Mouse (Mus musculus) kidney, embryonic 16.5 days (tissue): ENCODE measurements around the gene Rps6kl1. TPM values are rescaled to one million over a fixed set of nuclear protein-coding genes. Genes with fewer than 3 reads are reported as not detected.
A peak's percentile ranks its signal among the peaks of the same experiment; 100 is the strongest.

ENCODE experiments used
- ATAC-seq: fragments of 200-750 bp; cut with Nextera tagmentation; 2 replicates; pipeline ENCODE4 v1.8.0; 2017; ENCODE audit warnings: moderate TSS enrichment; ENCODE audit not compliant: low FRiP score, low TSS enrichment
- H3K27ac ChIP-seq: fragments of 300-500 bp; sonication (generic); 2 replicates; pipeline ENCODE4 v1.5.1; 2014; ENCODE audit warnings: low read length
- H3K27me3 ChIP-seq: fragments of 300-500 bp; sonication (generic); 2 replicates; pipeline ENCODE4 v1.6.1; 2014; ENCODE audit warnings: low read length, control low read depth, mixed read lengths; ENCODE audit not compliant: insufficient read depth
- H3K36me3 ChIP-seq: fragments of 300-500 bp; sonication (generic); 2 replicates; pipeline ENCODE4 v1.6.1; 2014; ENCODE audit warnings: low read length, control low read depth, mixed read lengths; ENCODE audit not compliant: insufficient read depth
- H3K4me1 ChIP-seq: fragments of 300-500 bp; sonication (generic); 2 replicates; pipeline ENCODE4 v1.6.1; 2014; ENCODE audit warnings: low read length, control low read depth, mixed read lengths; ENCODE audit not compliant: insufficient read depth
- H3K4me2 ChIP-seq: fragments of 300-500 bp; sonication (generic); replicated peaks from 2 replicates; pipeline ENCODE4 v1.6.1; 2014; ENCODE audit warnings: low read depth, low read length
- H3K4me3 ChIP-seq: fragments of 300-500 bp; sonication (generic); 2 replicates; pipeline ENCODE4 v1.5.1; 2014; ENCODE audit warnings: mild to moderate bottlenecking, low read length
- H3K9ac ChIP-seq: fragments of 300-500 bp; sonication (generic); replicated peaks from 2 replicates; pipeline ENCODE4 v1.6.1; 2014; ENCODE audit warnings: low read length
- H3K9me3 ChIP-seq: fragments of 300-500 bp; sonication (generic); 2 replicates; pipeline ENCODE4 v1.6.1; 2016; ENCODE audit warnings: low read length, control low read depth
- WGBS: fragments of 180-500 bp; shearing (Covaris S2); extraction: QIAGEN DNeasy Blood & Tissue Kit; methylation state at CpG from one replicate; pipeline ENCODE4 v1.1.7; 2014; 5-methylcytosine and 5-hydroxymethylcytosine counted together
- polyA plus RNA-seq: library from polyadenylated mRNA; unstranded; fragments of >200 nt; fragmentation: Nextera tagmentation; extraction: Ambion mirVana; gene quantifications from 2 replicates; pipeline ENCODE4 v1.2.1, GENCODE M21; 2015

The Rps6kl1 gene
- polyA plus RNA-seq, 1 experiment from 2014 or later = 0.86 TPM

- peak within 1 kb of the TSS; percentile 38 for H3K4me3 ChIP-seq
- peak within 1 kb of the TSS; percentile 8 for H3K27ac ChIP-seq
- peaks cover 42% of the 10 kb centered on the region for H3K4me1 ChIP-seq
- H3K9me3 ChIP-seq = no peaks in the 10 kb centered on the region
- H3K9ac ChIP-seq = peak within 1 kb of the TSS; percentile 42
- peaks cover 3% of the 10 kb centered on the region; the same call in 1 of the 2 replicates for H3K27me3 ChIP-seq
- ATAC-seq = no peak
- peak within 1 kb of the TSS; percentile 53 for H3K4me2 ChIP-seq
- no peaks in the 10 kb centered on the region for H3K36me3 ChIP-seq
- WGBS = 74% methylated on average over 10 of the region's 10 CpGs
Measured at GRCm38 (mm10) chr12:85177740-85178239, 26.7 kb upstream of the Rps6kl1 start, which contains the start of gene Pgf. Gene Pgf (minus strand): TSS chr12:85177790.

GRCm38 (mm10) chr12:85176846-85177523 is 25.9 kb upstream of the Rps6kl1 start:
- Histone ChIP-seq H3K4me3 (peak overlapping the region; percentile 38), H3K36me3 (no peaks in the 10 kb centered on the region), H3K9ac (peak overlapping the region; percentile 42), H3K9me3 (no peaks in the 10 kb centered on the region), H3K27me3 (no peaks in the 10 kb centered on the region), H3K4me1 (peaks cover 37% of the 10 kb centered on the region), H3K27ac (peak overlapping the region; percentile 8; the same call in 1 of the 2 replicates), H3K4me2 (peak overlapping the region; percentile 53)
- 2% methylated on average over 32 of the region's 32 CpGs for WGBS
- ATAC-seq = peak; percentile 36; the same call in 1 of the 2 replicates

GRCm38 (mm10) chr12:85175926-85176845 is 25.1 kb upstream of the Rps6kl1 start:
- WGBS = 6% methylated on average over 11 of the region's 11 CpGs
- Histone ChIP-seq H3K4me3 (peak overlapping the region; percentile 38), H3K9me3 (no peaks in the 10 kb centered on the region), H3K27me3 (no peaks in the 10 kb centered on the region), H3K9ac (peak overlapping the region; percentile 42), H3K36me3 (no peaks in the 10 kb centered on the region), H3K4me2 (peak overlapping the region; percentile 53), H3K4me1 (peaks cover 31% of the 10 kb centered on the region), H3K27ac (peak overlapping the region; percentile 8)
- ATAC-seq = peak; percentile 72

GRCm38 (mm10) chr12:85175087-85175675 is 24.1 kb upstream of the Rps6kl1 start:
- H3K4me3 ChIP-seq = peak overlapping the region; percentile 38
- H3K4me1 ChIP-seq = peaks cover 31% of the 10 kb centered on the region
- peak overlapping the region; percentile 42 for H3K9ac ChIP-seq
- peak overlapping the region; percentile 53 for H3K4me2 ChIP-seq
- H3K9me3 ChIP-seq = no peaks in the 10 kb centered on the region
- 31% methylated on average over 16 of the region's 16 CpGs for WGBS
- H3K36me3 ChIP-seq = no peaks in the 10 kb centered on the region
- no peaks in the 10 kb centered on the region for H3K27me3 ChIP-seq
- peak overlapping the region; percentile 29; the same call in 1 of the 2 replicates for H3K27ac ChIP-seq
- no peak for ATAC-seq

- no peak overlapping the region for H3K4me3 ChIP-seq
- H3K27me3 ChIP-seq = no peaks in the 10 kb centered on the region
- H3K4me1 ChIP-seq = peaks cover 38% of the 10 kb centered on the region
- no peak overlapping the region for H3K27ac ChIP-seq
- ATAC-seq = no peak
- H3K36me3 ChIP-seq = no peaks in the 10 kb centered on the region
- H3K4me2 ChIP-seq = no peak overlapping the region
- no peaks in the 10 kb centered on the region for H3K9me3 ChIP-seq
- no peak overlapping the region; the same call in 1 of the 2 replicates for H3K9ac ChIP-seq
- 73% methylated on average over 7 of the region's 7 CpGs for WGBS
Measured at GRCm38 (mm10) chr12:85174016-85174415, 23.0 kb upstream of the Rps6kl1 start.

GRCm38 (mm10) chr12:85170948-85171307 is 19.9 kb upstream of the Rps6kl1 start:
- Histone ChIP-seq H3K9me3 (no peaks in the 10 kb centered on the region), H3K27me3 (no peaks in the 10 kb centered on the region), H3K4me3 (no peak overlapping the region), H3K9ac (no peak overlapping the region), H3K4me1 (peaks cover 18% of the 10 kb centered on the region), H3K36me3 (no peaks in the 10 kb centered on the region), H3K4me2 (no peak overlapping the region), H3K27ac (no peak overlapping the region)
- ATAC-seq = no peak
- 93% methylated on average over 3 of the region's 3 CpGs for WGBS

GRCm38 (mm10) chr12:85170284-85170947 is 19.4 kb upstream of the Rps6kl1 start:
- H3K4me2 ChIP-seq = no peak overlapping the region
- H3K27ac ChIP-seq = no peak overlapping the region
- H3K4me1 ChIP-seq = peaks cover 13% of the 10 kb centered on the region
- H3K9ac ChIP-seq = no peak overlapping the region
- no peak for ATAC-seq
- no peaks in the 10 kb centered on the region for H3K27me3 ChIP-seq
- H3K4me3 ChIP-seq = no peak overlapping the region
- no peaks in the 10 kb centered on the region for H3K36me3 ChIP-seq
- 83% methylated on average over 11 of the region's 11 CpGs for WGBS
- no peaks in the 10 kb centered on the region for H3K9me3 ChIP-seq

GRCm38 (mm10) chr12:85169877-85170276 is 18.8 kb upstream of the Rps6kl1 start:
- Histone ChIP-seq H3K27ac (no peak overlapping the region), H3K4me3 (no peak overlapping the region), H3K27me3 (no peaks in the 10 kb centered on the region), H3K4me1 (peaks cover 8% of the 10 kb centered on the region; the same call in 1 of the 2 replicates), H3K9ac (0 out of 2 replicates have a peak overlapping the region, but pooled peaks have one; percentile 5), H3K36me3 (no peaks in the 10 kb centered on the region), H3K9me3 (no peaks in the 10 kb centered on the region), H3K4me2 (no peak overlapping the region)
- no peak for ATAC-seq
- WGBS = 76% methylated on average over 3 of the region's 3 CpGs
